Mouse (Mus musculus): ENCODE results near the gene Cc2d2a. TPM values are rescaled to one million over a fixed set of nuclear protein-coding genes. Genes with fewer than 3 reads are reported as not detected.

The Cc2d2a gene
- 8.1 and 9.4 TPM in 2 replicates for polyA plus RNA-seq (2015; fragmentation: Nextera tagmentation; extraction: Ambion mirVana)

DNA sequence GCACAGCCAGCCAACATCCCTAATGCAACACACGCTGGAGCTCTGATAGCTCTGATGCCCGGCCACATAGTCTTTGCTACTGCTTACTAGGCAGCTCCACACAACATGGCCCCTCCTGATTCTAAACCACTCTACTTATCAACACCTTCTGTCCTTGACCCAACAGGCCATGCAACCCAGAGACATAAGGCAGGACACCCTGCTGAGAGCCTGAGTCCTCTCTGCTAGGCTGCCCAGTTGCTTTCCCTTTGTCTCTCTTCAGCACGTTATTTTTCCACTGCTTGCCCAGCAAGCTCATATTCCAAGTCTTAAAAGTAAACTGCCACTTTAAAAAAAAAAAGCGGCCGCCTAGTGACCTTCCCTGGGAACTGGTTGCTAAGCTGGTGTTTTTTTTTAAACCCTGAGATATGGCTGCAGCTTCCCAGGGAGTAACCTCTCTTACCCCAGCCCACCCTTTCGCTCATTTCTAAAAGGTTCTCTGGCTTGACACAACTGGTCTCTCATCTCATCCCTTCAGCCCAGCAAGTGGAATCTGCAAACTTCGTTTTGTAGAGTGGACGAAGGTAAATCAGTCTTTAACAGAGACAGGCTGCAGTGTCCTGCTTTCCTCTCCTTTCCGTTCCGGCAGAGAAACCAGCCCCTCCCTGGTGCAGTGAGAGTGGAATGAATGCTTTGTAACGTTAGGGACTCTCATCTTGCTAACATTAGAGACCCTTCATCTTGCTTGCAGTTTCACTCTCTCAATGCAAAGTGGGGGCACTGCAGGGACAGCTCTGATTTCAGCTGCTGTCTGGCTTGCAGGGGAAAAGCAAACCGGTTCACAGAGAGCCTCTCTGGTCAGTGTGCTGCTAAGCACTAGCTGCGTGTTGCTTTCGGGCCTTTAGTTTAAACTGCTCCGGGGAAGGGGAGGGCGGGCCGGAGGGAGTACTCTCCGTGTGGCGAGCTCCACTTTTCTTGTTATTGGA is at the start of gene Cc2d2a:
Gene Cc2d2a, plus strand, starts transcription at position 350 of the 965 bp plus-strand sequence.
- Histone ChIP-seq H3K36me3 (no peaks in the 10 kb centered on the region), H3K9ac (0 out of 2 replicates have a peak within 1 kb of the TSS, but pooled peaks have one; percentile 21), H3K27me3 (no peaks in the 10 kb centered on the region), H3K4me3 (peak within 1 kb of the TSS; percentile 43), H3K27ac (peak within 1 kb of the TSS; percentile 85), H3K9me3 (no peaks in the 10 kb centered on the region), H3K4me1 (peaks cover 18% of the 10 kb centered on the region), H3K4me2 (peak within 1 kb of the TSS; percentile 46)
- 6% methylated on average over 19 of the region's 19 CpGs for WGBS
- ATAC-seq (ENCODE audit: insufficient number of reproducible peaks, low FRiP score, low TSS enrichment, low read depth) = peak; percentile 71

DNA sequence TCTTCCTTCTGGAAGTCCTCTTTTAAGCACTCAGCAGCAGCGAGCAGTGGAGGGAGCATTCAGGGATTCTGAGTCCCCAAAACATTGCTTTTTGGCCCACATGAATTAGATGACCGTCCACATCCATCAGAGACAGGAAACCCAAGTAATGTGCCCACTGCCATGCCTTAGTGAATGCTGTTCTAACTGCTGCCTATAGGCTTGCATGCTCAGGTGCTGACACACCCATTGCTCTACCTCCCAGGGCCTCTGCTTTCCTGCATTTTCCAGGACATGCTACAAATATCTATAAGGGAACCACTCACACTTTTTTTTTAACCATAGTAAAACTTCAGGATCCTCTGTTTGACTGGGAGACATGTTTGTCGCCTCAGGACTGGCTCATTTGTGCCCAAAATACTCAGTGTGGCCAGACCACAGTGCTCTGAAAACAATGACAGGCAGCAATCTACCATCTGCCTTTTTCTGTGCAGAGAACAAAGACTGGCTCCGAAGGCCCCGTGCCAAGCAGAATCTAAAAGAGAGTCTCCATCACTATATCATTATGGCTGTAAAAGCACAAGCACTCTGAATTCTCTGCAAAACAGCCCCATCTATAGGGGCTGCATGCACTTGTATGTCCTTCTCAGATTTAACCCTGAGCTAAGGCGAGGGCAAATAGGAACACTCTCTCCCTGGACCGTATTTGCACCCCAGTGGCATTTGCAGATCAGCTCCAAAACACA is 40.4 kb upstream of the Cc2d2a start:
- Histone ChIP-seq H3K9ac (no peak overlapping the region), H3K4me3 (no peak overlapping the region), H3K36me3 (no peaks in the 10 kb centered on the region), H3K27ac (no peak overlapping the region), H3K27me3 (no peaks in the 10 kb centered on the region), H3K4me2 (no peak overlapping the region), H3K9me3 (no peaks in the 10 kb centered on the region), H3K4me1 (peaks cover 3% of the 10 kb centered on the region; the same call in 1 of the 2 replicates)
- WGBS = 69% methylated on average over 7 of the region's 7 CpGs
- no peak for ATAC-seq (ENCODE audit: insufficient number of reproducible peaks, low FRiP score, low TSS enrichment, low read depth)

DNA sequence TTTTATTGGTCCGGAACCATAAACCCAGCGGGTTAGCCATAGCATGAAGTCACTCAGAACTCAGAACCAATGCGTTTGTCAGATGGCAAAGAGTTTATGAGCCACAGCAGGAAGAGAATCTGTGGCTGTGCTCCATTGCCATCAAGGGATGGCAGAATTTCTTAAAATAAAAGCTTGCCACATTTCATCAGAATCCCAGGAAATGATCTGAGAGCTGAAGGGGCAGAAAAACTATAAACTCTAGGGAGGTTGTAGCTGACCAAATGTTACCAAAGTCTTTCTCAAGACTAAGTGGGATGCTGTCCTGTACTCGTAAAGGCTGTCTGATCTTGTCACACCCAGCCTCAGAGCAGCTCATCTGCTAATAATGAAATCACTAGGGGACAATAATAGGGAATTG is 36.7 kb upstream of the Cc2d2a start:
- Histone ChIP-seq H3K36me3 (no peaks in the 10 kb centered on the region), H3K4me1 (peaks cover 3% of the 10 kb centered on the region; the same call in 1 of the 2 replicates), H3K4me2 (no peak overlapping the region), H3K4me3 (no peak overlapping the region), H3K9me3 (no peaks in the 10 kb centered on the region), H3K27me3 (no peaks in the 10 kb centered on the region), H3K9ac (no peak overlapping the region), H3K27ac (no peak overlapping the region)
- ATAC-seq (ENCODE audit: insufficient number of reproducible peaks, low FRiP score, low TSS enrichment, low read depth) = no peak
- WGBS = 47% methylated on average over 4 of the region's 4 CpGs

DNA sequence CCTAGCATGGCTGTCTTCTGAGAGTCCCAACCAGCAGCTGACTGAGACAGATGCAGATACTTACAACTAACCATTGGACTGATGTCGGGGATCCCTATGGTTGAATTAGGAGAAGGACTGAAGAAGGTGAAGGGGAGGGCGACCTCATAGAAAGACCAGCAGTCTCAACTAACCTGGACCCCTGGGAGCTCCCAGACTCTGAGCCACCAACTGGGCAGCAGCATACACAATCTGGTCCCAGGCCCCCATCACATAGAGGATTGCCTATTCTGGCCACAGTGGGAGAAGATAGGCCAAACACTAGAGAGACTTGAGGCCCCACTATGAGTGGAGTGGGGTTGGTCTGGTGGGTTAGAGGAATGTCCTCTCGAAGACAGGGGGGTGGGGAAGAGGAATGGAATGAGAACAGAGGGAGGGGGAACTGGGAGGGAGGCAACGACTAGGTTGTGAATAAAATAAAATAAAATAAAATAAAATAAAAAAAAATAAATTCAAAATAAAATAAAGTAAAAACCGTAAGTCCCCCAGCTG is 28.0 kb upstream of the Cc2d2a start:
- ATAC-seq (ENCODE audit: insufficient number of reproducible peaks, low FRiP score, low TSS enrichment, low read depth) = no peak
- Histone ChIP-seq H3K4me2 (no peak overlapping the region), H3K4me3 (no peak overlapping the region), H3K36me3 (no peaks in the 10 kb centered on the region), H3K27ac (no peak overlapping the region), H3K9me3 (no peaks in the 10 kb centered on the region), H3K9ac (no peak overlapping the region), H3K4me1 (no peaks in the 10 kb centered on the region), H3K27me3 (no peaks in the 10 kb centered on the region)
- WGBS = 84% methylated on average over 5 of the region's 5 CpGs

DNA sequence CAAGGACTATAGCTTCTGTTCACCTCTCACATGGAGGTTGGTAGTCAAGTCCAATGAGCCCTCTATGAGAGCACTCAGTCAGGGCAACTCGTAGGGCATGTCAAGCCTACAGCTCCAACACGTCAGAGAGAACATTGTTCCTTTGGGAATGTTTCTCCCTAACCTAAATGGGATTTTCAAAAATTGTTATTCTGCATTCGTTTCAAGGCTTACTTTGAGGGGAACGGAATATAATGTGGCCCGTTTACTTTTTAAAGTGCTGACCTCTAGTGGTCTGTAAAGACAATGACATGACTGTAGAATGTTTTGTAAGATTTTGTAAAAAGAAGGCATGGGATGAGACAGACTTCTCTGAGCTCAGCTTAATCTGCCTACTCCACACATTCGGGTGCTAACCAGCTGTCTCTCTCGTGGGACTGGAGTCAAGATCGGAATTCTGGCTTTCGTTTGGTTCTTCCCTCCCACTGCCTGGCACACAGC is 27.5 kb upstream of the Cc2d2a start:
- Histone ChIP-seq H3K27ac (no peak overlapping the region), H3K4me2 (no peak overlapping the region), H3K4me3 (no peak overlapping the region), H3K9me3 (no peaks in the 10 kb centered on the region), H3K27me3 (no peaks in the 10 kb centered on the region), H3K36me3 (no peaks in the 10 kb centered on the region), H3K9ac (no peak overlapping the region), H3K4me1 (no peaks in the 10 kb centered on the region)
- no peak for ATAC-seq (ENCODE audit: insufficient number of reproducible peaks, low FRiP score, low TSS enrichment, low read depth)
- WGBS = 25% methylated on average over 9 of the region's 9 CpGs

DNA sequence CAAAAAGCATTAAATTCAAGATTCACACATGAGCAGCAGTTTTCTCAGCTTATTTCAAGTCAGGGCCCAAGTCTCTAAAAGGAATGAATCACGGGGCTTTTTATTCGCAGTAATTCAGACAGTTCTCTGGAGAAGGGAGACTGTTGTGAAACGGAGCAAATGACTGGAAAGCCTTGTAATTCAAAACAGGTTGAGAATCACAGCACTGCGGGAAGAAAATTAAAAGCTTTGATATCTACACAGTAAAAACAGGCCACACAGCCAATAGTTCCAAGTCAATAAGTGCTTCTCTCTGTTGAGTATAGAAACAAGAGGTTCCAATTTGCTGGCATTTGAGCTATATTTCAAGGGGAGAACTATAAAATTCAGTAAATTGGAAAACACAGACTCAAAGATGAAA is 17.1 kb upstream of the Cc2d2a start:
- Histone ChIP-seq H3K27me3 (no peaks in the 10 kb centered on the region; the same call in 1 of the 2 replicates), H3K9ac (no peak overlapping the region), H3K4me3 (no peak overlapping the region), H3K4me1 (no peaks in the 10 kb centered on the region), H3K27ac (no peak overlapping the region), H3K9me3 (no peaks in the 10 kb centered on the region), H3K36me3 (no peaks in the 10 kb centered on the region), H3K4me2 (no peak overlapping the region)
- 21% methylated on average over 4 of the region's 4 CpGs for WGBS
- no peak for ATAC-seq (ENCODE audit: insufficient number of reproducible peaks, low FRiP score, low TSS enrichment, low read depth)

DNA sequence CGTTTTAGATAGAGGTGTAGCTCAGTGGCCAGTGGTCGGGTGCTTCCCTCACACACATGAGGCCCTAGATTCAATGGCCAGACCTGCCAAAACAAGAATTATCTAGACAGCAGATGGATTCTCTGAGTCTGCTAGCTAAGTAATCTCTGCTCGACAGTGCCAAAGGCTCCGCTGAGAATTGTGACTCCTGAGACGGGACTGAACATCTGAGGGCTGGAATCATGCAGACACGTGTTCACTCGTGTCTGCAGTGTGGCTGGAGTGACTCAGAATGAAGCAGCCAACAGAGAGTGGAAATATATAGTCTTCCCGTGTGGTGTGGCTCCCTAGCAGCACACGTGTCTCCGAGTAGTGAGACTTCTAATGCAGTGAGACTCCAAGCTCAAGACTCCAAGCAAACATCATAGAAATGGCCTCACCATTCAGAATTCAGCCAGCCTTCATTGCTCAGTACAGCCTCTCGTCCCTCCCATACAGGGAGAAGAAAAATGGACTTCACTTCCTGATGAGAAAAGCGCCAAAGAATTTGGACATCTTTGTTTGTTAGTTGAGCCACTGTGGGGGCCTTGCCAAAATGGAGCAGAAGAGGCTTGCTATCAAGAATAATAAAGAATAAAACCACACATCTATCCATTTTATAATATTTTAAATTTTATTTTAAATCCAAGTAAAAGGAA is 14.9 kb upstream of the Cc2d2a start:
- no peak for ATAC-seq (ENCODE audit: insufficient number of reproducible peaks, low FRiP score, low TSS enrichment, low read depth)
- H3K4me2 ChIP-seq = no peak overlapping the region

DNA sequence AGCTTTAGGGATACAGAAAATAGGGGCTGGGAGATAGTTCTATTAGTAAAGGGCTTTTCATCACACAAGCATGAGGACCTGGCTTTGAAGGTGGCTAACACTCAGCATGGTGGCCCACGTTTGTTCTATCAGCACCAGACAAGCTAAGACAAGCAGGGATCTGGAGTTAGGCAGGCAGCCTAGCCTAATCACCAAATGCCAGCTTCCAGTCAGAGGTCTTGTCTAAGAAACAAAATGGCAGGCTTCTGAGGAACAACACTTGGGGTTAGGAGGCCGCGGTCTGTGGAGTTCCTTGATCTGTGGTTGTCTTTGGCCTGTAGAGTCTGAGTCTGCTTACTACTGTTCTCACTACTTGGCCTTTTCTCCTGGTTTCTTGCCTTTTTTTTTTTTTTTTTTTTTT is 648 bp upstream of the Cc2d2a start:
- no peak overlapping the region for H3K9ac ChIP-seq
- no peaks in the 10 kb centered on the region for H3K36me3 ChIP-seq
- 86% methylated on average over 3 of the region's 3 CpGs for WGBS
- no peak for ATAC-seq (ENCODE audit: insufficient number of reproducible peaks, low FRiP score, low TSS enrichment, low read depth)
- peaks cover 18% of the 10 kb centered on the region for H3K4me1 ChIP-seq
- H3K27ac ChIP-seq = peak overlapping the region; percentile 85; the same call in 1 of the 2 replicates
- H3K9me3 ChIP-seq = no peaks in the 10 kb centered on the region
- H3K27me3 ChIP-seq = no peaks in the 10 kb centered on the region
- H3K4me3 ChIP-seq = no peak overlapping the region
- no peak overlapping the region for H3K4me2 ChIP-seq

More for the DNA sequence above, 14.9 kb upstream of the Cc2d2a start:
- no peak overlapping the region for H3K27ac ChIP-seq
- 76% methylated on average over 12 of the region's 12 CpGs for WGBS
- no peaks in the 10 kb centered on the region; the same call in 1 of the 2 replicates for H3K27me3 ChIP-seq
- H3K36me3 ChIP-seq = no peaks in the 10 kb centered on the region
- H3K4me1 ChIP-seq = no peaks in the 10 kb centered on the region
- H3K9ac ChIP-seq = no peak overlapping the region
- no peak overlapping the region for H3K4me3 ChIP-seq
- H3K9me3 ChIP-seq = no peaks in the 10 kb centered on the region

DNA sequence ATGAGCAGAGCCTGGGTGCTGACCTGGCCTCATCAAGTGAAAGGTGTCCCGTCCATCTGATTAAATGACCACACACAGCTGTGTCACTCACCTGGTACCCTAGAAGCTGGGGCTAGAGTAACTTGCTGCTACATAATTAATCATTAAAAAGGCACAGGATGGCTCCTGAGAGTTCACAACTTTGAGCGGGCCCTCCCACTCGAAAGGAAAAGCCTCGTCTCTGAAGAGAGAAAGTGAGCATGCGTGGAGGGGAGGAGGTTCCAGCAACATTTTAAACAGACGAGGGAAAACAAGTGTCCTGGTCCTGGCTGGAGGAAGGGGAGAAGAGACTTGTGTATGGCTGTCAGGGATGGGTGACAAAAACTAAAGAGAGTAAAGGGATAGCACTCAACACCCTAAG is 1.4 kb downstream of the Cc2d2a start:
- Histone ChIP-seq H3K27me3 (no peaks in the 10 kb centered on the region), H3K9me3 (no peaks in the 10 kb centered on the region), H3K4me1 (peaks cover 18% of the 10 kb centered on the region), H3K36me3 (no peaks in the 10 kb centered on the region), H3K4me2 (peak overlapping the region; percentile 46; the same call in 1 of the 2 replicates), H3K4me3 (no peak overlapping the region), H3K9ac (no peak overlapping the region), H3K27ac (no peak overlapping the region)
- WGBS = 47% methylated on average over 6 of the region's 6 CpGs
- ATAC-seq (ENCODE audit: insufficient number of reproducible peaks, low FRiP score, low TSS enrichment, low read depth) = no peak

DNA sequence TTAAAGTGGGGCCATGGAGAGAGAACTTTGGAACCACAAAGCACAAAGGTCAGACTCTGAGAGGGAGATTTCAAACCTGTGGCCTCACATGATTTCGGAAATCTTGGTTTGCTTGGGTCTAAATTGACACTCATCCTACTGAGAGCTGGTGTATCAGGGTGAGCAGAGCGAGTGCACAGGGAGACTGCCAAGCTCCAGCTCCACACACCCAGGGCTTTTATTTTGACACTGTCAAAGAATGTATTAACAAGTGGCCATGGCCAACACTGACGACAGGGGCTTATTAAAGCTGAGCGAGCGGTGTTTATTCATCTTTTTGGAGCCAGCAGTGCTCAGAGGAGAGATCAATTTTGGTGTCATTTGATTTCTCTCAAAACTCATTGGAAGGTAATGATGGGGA is 3.0 kb downstream of the Cc2d2a start:
- Histone ChIP-seq H3K4me3 (peak overlapping the region; percentile 19; the same call in 1 of the 2 replicates), H3K27ac (peak overlapping the region; percentile 17; the same call in 1 of the 2 replicates), H3K9me3 (no peaks in the 10 kb centered on the region), H3K27me3 (no peaks in the 10 kb centered on the region), H3K9ac (no peak overlapping the region), H3K4me1 (peaks cover 18% of the 10 kb centered on the region), H3K36me3 (no peaks in the 10 kb centered on the region), H3K4me2 (peak overlapping the region; percentile 33)
- 22% methylated on average over 5 of the region's 5 CpGs for WGBS
- ATAC-seq (ENCODE audit: insufficient number of reproducible peaks, low FRiP score, low TSS enrichment, low read depth) = no peak

DNA sequence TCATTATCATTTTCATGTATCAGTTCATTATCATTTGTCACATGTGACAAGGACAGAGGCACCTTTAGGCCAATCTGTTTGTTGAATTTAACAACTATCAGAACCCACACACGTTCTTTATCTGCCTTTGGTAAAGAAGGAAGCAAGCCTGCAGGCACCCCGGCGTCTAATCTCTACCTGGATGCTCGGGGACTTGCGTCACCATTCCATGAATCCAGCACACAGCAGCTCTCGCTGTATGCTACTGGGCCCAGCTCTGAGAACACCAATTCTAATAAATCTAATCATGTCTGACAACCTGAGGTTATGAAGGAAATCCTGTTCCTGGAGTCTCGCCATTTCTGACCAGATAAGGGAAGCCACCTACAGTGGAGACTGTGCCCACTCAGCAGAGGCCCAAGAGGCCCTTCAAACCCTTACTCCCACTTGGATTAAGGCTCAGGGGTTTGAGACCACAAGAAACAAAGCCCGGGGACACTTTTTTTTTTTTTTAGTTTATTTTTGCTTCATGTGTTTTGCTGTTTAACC is 7.0 kb downstream of the Cc2d2a start:
- no peak for ATAC-seq (ENCODE audit: insufficient number of reproducible peaks, low FRiP score, low TSS enrichment, low read depth)
- H3K27me3 ChIP-seq = no peaks in the 10 kb centered on the region
- H3K4me3 ChIP-seq = no peak overlapping the region
- no peak overlapping the region for H3K27ac ChIP-seq
- H3K36me3 ChIP-seq = no peaks in the 10 kb centered on the region
- H3K4me2 ChIP-seq = no peak overlapping the region
- H3K9ac ChIP-seq = no peak overlapping the region
- H3K4me1 ChIP-seq = peaks cover 9% of the 10 kb centered on the region; the same call in 1 of the 2 replicates
- H3K9me3 ChIP-seq = no peaks in the 10 kb centered on the region
- 70% methylated on average over 8 of the region's 8 CpGs for WGBS
